Comparison of ENCODE assay signal across 19 mouse cellular contexts in genomic region chr3:101382751-101383150, GRCm38 (mm10). TPM values are rescaled to one million over a fixed set of nuclear protein-coding genes. Genes with fewer than 3 reads are reported as not detected.
DNase-seq lines count a peak whose midpoint lies in the region; ATAC-seq lines count a peak whose summit lies in the region.
"Had no signal": no experiment of that assay in that cellular context is flagged by ENCODE, and none has a peak within 500 bp of the region (broad histone marks: within the 10 kb centered on the region; RNA-seq: fewer than 3 reads in every experiment).

No protein-coding gene starts in this region.

- H3K4me1 ChIP-seq in forebrain, embryonic 14.5 days (ENCODE audit: control insufficient read depth, insufficient read depth, low read length) = peaks cover 44% of the 10 kb centered on the region
- H3K4me1 ChIP-seq in forebrain, embryonic 11.5 days (replicated peaks; ENCODE audit: control insufficient read depth, insufficient read depth, low read length) = peaks cover 24% of the 10 kb centered on the region
- H3K4me1 ChIP-seq in midbrain, embryonic 14.5 days (ENCODE audit: control insufficient read depth, insufficient read depth, low read length) = peaks cover 70% of the 10 kb centered on the region
- H3K4me1 ChIP-seq in midbrain, embryonic 11.5 days (ENCODE audit: control insufficient read depth, insufficient read depth, low read length) = peaks cover 34% of the 10 kb centered on the region
- H3K4me1 ChIP-seq in limb, embryonic 12.5 days (replicated peaks) = peaks cover 93% of the 10 kb centered on the region

- H3K27me3 ChIP-seq in forebrain, embryonic 14.5 days (replicated peaks; ENCODE audit: control insufficient read depth, insufficient read depth, low read length) = no peaks in the 10 kb centered on the region
- H3K27me3 ChIP-seq in forebrain, embryonic 11.5 days (ENCODE audit: control insufficient read depth, insufficient read depth, low read length) = no peaks in the 10 kb centered on the region
- H3K27me3 ChIP-seq in midbrain, embryonic 14.5 days (ENCODE audit: control insufficient read depth, insufficient read depth, low read length) = no peaks in the 10 kb centered on the region
- no peaks in the 10 kb centered on the region for H3K27me3 ChIP-seq in midbrain, embryonic 11.5 days (ENCODE audit: control insufficient read depth, insufficient read depth, low read length)
- no peaks in the 10 kb centered on the region for H3K27me3 ChIP-seq in limb, embryonic 12.5 days
- H3K27me3 ChIP-seq: liver, embryonic 12.5 days; lung, embryonic 15.5 days had no signal

- DNase-seq in forebrain, embryonic 14.5 days (ENCODE audit: low spot score) = peak; percentile 49
- DNase-seq in forebrain, embryonic 11.5 days (ENCODE audit: low spot score) = no peak
- no peak for DNase-seq in midbrain, embryonic 14.5 days
- DNase-seq in midbrain, embryonic 11.5 days (ENCODE audit: low spot score, missing footprints) = no peak
- no peak for DNase-seq in cerebellum, adult 8-10 months
- DNase-seq in kidney, postnatal 14 days = no peak
- DNase-seq in spleen, postnatal 14 days (ENCODE audit: low spot score in 2 of 2) = no peak
- DNase-seq: cerebellum, adult 11 months; cerebellum, postnatal 25 days; heart, postnatal 36 days; kidney, adult 18-20 months; kidney, postnatal 10 days; retina, postnatal 1 day; right cerebral cortex, postnatal 4 days; thymus, postnatal 25 days had no signal

- H3K9ac ChIP-seq in forebrain, embryonic 14.5 days (ENCODE audit: low read length) = no peak overlapping the region
- no peak overlapping the region for H3K9ac ChIP-seq in forebrain, embryonic 11.5 days (ENCODE audit: low read length)
- peak overlapping the region; percentile 18; the same call in 1 of the 2 replicates for H3K9ac ChIP-seq in midbrain, embryonic 14.5 days (replicated peaks; ENCODE audit: low read length)
- H3K9ac ChIP-seq in midbrain, embryonic 11.5 days (ENCODE audit: low read length) = no peak overlapping the region
- H3K9ac ChIP-seq in limb, embryonic 12.5 days (replicated peaks) = no peak overlapping the region
- H3K9ac ChIP-seq: liver, embryonic 12.5 days; lung, embryonic 15.5 days had no signal

- no peaks in the 10 kb centered on the region for H3K36me3 ChIP-seq in forebrain, embryonic 14.5 days (ENCODE audit: control insufficient read depth, insufficient read depth, low read length)
- H3K36me3 ChIP-seq in forebrain, embryonic 11.5 days (ENCODE audit: control insufficient read depth, insufficient read depth, low read length) = no peaks in the 10 kb centered on the region
- H3K36me3 ChIP-seq in midbrain, embryonic 14.5 days (ENCODE audit: control insufficient read depth, insufficient read depth, low read length) = no peaks in the 10 kb centered on the region
- no peaks in the 10 kb centered on the region for H3K36me3 ChIP-seq in midbrain, embryonic 11.5 days (ENCODE audit: control insufficient read depth, insufficient read depth, low read length)
- H3K36me3 ChIP-seq in limb, embryonic 12.5 days = peaks cover 10% of the 10 kb centered on the region; the same call in 1 of the 2 replicates
- H3K36me3 ChIP-seq: heart, embryonic 10.5 days; lung, embryonic 15.5 days had no signal

- no peaks in the 10 kb centered on the region for H3K9me3 ChIP-seq in forebrain, embryonic 14.5 days (replicated peaks; ENCODE audit: control insufficient read depth, low read length)
- H3K9me3 ChIP-seq in forebrain, embryonic 11.5 days (ENCODE audit: control insufficient read depth, low read length) = no peaks in the 10 kb centered on the region
- no peaks in the 10 kb centered on the region for H3K9me3 ChIP-seq in midbrain, embryonic 14.5 days (ENCODE audit: control insufficient read depth, low read length)
- no peaks in the 10 kb centered on the region for H3K9me3 ChIP-seq in midbrain, embryonic 11.5 days (ENCODE audit: control insufficient read depth, low read length)
- H3K9me3 ChIP-seq in limb, embryonic 12.5 days = no peaks in the 10 kb centered on the region
- H3K9me3 ChIP-seq: heart, embryonic 10.5 days; liver, embryonic 12.5 days; lung, embryonic 15.5 days had no signal

- no peak overlapping the region for H3K27ac ChIP-seq in forebrain, embryonic 14.5 days (ENCODE audit: low read depth, low read length)
- no peak overlapping the region for H3K27ac ChIP-seq in forebrain, embryonic 11.5 days (ENCODE audit: low read depth, low read length)
- no peak overlapping the region for H3K27ac ChIP-seq in midbrain, embryonic 14.5 days (replicated peaks; ENCODE audit: low read depth, low read length)
- H3K27ac ChIP-seq in midbrain, embryonic 11.5 days (ENCODE audit: low read depth, low read length) = no peak overlapping the region
- H3K27ac ChIP-seq in limb, embryonic 12.5 days = no peak overlapping the region
- H3K27ac ChIP-seq: heart, embryonic 10.5 days; liver, embryonic 12.5 days; lung, embryonic 15.5 days had no signal

- no peak for ATAC-seq in forebrain, embryonic 14.5 days
- no peak for ATAC-seq in forebrain, embryonic 11.5 days (replicated peaks; ENCODE audit: low FRiP score)
- ATAC-seq in midbrain, embryonic 14.5 days (ENCODE audit: low FRiP score, low TSS enrichment) = no peak
- ATAC-seq in midbrain, embryonic 11.5 days (ENCODE audit: low FRiP score) = no peak
- no peak for ATAC-seq in limb, embryonic 12.5 days (ENCODE audit: insufficient number of reproducible peaks, insufficient read depth, low FRiP score, low TSS enrichment, low read depth)
- ATAC-seq: liver, embryonic 12.5 days had no signal

- 27% methylated on average over 4 of the region's 4 CpGs for WGBS in forebrain, embryonic 14.5 days
- WGBS in forebrain, embryonic 11.5 days = 71% methylated on average over 4 of the region's 4 CpGs
- WGBS in midbrain, embryonic 14.5 days = 53% methylated on average over 4 of the region's 4 CpGs
- 79% methylated on average over 4 of the region's 4 CpGs for whole genome bisulfite sequencing in midbrain, embryonic 11.5 days
- 41% methylated on average over 4 of the region's 4 CpGs for WGBS in limb, embryonic 12.5 days

- H3K4me3 ChIP-seq in forebrain, embryonic 14.5 days (ENCODE audit: low read depth, low read length) = no peak overlapping the region
- H3K4me3 ChIP-seq in forebrain, embryonic 11.5 days (ENCODE audit: low read depth, low read length) = no peak overlapping the region
- no peak overlapping the region for H3K4me3 ChIP-seq in midbrain, embryonic 14.5 days (replicated peaks; ENCODE audit: low read depth, low read length)
- no peak overlapping the region for H3K4me3 ChIP-seq in midbrain, embryonic 11.5 days (ENCODE audit: low read depth, low read length)
- H3K4me3 ChIP-seq in limb, embryonic 12.5 days (replicated peaks) = peak overlapping the region; percentile 4; the same call in 1 of the 2 replicates
- H3K4me3 ChIP-seq: heart, embryonic 10.5 days; liver, embryonic 12.5 days; lung, embryonic 15.5 days had no signal

- peak overlapping the region; percentile 9; the same call in 1 of the 2 replicates for H3K4me2 ChIP-seq in forebrain, embryonic 14.5 days (ENCODE audit: low read length)
- no peak overlapping the region for H3K4me2 ChIP-seq in forebrain, embryonic 11.5 days (ENCODE audit: low read depth, low read length, severe bottlenecking)
- peak overlapping the region; percentile 68 for H3K4me2 ChIP-seq in midbrain, embryonic 14.5 days (ENCODE audit: low read length)
- no peak overlapping the region for H3K4me2 ChIP-seq in midbrain, embryonic 11.5 days
- peak overlapping the region; percentile 88 for H3K4me2 ChIP-seq in limb, embryonic 12.5 days
- H3K4me2 ChIP-seq: liver, embryonic 12.5 days; lung, embryonic 15.5 days had no signal

RNA-seq across cellular contexts. Expression of gene Igsf3, which starts 5.9 kb away (rescaled TPM):
- polyA plus RNA-seq in forebrain, embryonic 14.5 days (2014; fragmentation: Nextera tagmentation; extraction: Ambion mirVana) = 30.0 and 45.6 TPM in 2 replicates
- polyA plus RNA-seq in forebrain, embryonic 11.5 days (2014; fragmentation: Nextera tagmentation; extraction: Ambion mirVana) = 19.1 and 19.3 TPM in 2 replicates
- 62.0 and 77.8 TPM in 2 replicates for polyA plus RNA-seq in midbrain, embryonic 14.5 days (2014; fragmentation: Nextera tagmentation; extraction: Ambion mirVana)
- polyA plus RNA-seq in midbrain, embryonic 11.5 days (2014; fragmentation: Nextera tagmentation; extraction: Ambion mirVana) = 19.8 and 20.8 TPM in 2 replicates
- 95.2 and 104 TPM in 2 replicates for polyA plus RNA-seq in limb, embryonic 12.5 days (2016; fragmentation: Nextera tagmentation; extraction: Ambion mirVana)

Comparison
In these comparisons a context has a peak if more than half of its experiments do, and no peak if none do; other contexts are left out.
1. H3K4me2 ChIP-seq: peak in forebrain, embryonic 14.5 days (single experiment), midbrain, embryonic 14.5 days (single experiment) and limb, embryonic 12.5 days (single experiment); none in forebrain, embryonic 11.5 days (single experiment) and midbrain, embryonic 11.5 days (single experiment).